Mouse (Mus musculus) kidney, postnatal 25 days (tissue): ENCODE data around the gene 4930558C23Rik.
A peak's percentile ranks its signal among the peaks of the same experiment; 100 is the strongest.
"Not testable (repeated sequence)": the region's sequence is repeated elsewhere in the genome, so short reads cannot be mapped to it uniquely, and the experiment has no call there.

Experiments used
- DNase-seq, 2 experiments: peaks; one replicate each; pipeline ENCODE4 v3.0.0; 2021; ENCODE audit warnings: mixed read lengths in 2 of 2

Gene 4930558C23Rik

GRCm38 (mm10) chr3:95370101-95370500 is 32.5 kb downstream of the 4930558C23Rik start:
- DNase-seq: no peak

- DNase-seq: not testable (repeated sequence)
These were observed 42.4 kb downstream of the 4930558C23Rik start for GRCm38 (mm10) chr3:95360276-95360675.

GRCm38 (mm10) chr3:95357746-95358145 is 44.9 kb downstream of the 4930558C23Rik start:
- DNase-seq: no peak

DNA sequence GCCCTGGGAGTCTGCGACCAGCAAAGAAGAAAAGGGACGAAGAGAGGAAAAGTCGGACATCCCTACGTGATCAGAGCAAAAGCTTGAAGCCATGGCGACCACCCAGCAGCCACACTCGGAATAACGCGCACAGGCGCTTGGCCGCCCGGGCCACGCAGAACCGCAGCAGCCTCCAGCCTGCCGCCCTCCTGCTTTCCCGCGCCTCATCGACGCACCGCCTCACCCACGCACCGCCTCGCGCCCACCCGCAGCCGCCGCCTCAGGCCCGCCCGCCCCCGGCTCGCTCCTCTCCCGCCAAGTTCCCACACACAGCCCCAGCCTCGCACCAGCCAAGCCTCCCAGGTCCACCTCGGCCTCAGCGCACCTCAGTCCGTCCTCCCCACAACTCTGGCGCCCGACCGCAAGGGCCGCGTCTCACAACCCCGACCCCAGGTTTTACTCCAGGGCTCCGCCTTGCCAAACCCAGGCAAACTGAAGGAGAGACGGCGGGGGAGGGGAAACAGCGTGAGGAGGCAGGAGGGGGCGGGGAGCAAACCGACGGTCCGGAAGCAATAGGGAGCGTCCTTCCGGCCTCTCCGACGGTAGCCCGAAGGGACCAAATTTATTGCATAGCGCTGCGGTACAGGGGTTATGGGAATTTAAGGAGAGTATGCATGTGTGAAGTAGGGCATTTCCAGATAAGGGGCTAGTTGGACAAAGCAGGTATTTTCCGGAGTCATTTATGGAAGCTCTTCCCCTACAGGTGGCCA is 45.8 kb downstream of the 4930558C23Rik start, which contains the start of gene Setdb1:
TSS of gene Setdb1 (minus strand) at position 502 of the 749 bp plus-strand sequence.
- DNase-seq: peak; percentile 97

GRCm38 (mm10) chr3:95355911-95356544 is 46.6 kb downstream of the 4930558C23Rik start:
- not testable (repeated sequence) for DNase-seq

DNA sequence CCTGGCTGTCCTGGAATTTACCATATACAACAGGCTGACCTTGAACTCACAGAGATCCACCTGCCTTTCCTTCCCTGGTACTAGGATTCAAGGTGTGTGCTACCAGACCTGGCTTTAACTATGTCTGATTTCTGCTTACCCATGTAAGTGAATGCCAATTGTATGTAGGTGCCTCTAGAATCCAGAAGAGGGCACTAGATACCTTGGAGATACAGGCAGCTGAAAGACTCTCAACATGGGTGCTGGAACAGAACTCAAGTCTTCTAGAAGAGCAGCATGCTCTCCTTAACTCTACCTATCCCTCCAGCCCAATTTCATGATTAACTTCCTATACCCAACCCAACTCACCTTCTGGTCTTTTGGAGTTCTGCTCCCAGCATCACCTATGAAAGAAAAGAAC is 53.1 kb downstream of the 4930558C23Rik start:
- peak in 1 of 2 experiments; percentile 28 for DNase-seq

GRCm38 (mm10) chr3:95348343-95348742 is 54.3 kb downstream of the 4930558C23Rik start:
- not testable (repeated sequence) for DNase-seq

DNA sequence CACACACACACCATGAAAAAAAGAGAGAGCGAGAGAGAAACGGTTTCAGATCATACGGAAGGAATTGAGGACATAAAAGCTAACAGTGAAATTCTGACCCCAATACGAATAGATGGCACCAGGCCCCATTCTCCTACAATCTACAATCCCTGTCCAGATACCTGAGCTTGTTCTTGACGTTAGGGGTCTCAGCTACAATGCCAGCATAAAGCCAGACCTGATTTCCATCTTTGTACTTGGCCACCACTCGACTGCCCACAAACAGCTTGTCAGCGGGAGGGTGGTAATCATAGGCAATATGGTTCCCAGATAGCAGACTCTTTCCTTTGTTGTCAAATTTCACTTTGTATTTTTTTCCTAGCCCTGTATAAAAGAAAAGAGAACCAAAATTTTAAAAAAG is 56.2 kb downstream of the 4930558C23Rik start:
- no peak for DNase-seq

- not testable (repeated sequence) for DNase-seq
These were observed 59.2 kb downstream of the 4930558C23Rik start for GRCm38 (mm10) chr3:95343356-95344000.

- DNase-seq: no peak
These were observed 64.4 kb downstream of the 4930558C23Rik start for GRCm38 (mm10) chr3:95338251-95338650.

- DNase-seq: peak in 1 of 2 experiments; percentile 50
These were observed 65.3 kb downstream of the 4930558C23Rik start for GRCm38 (mm10) chr3:95337345-95337744.
